Mouse (Mus musculus) neural tube, embryonic 11.5 days (tissue): Measurements from ENCODE around the gene Psg29. TPM values are rescaled to one million over a fixed set of nuclear protein-coding genes. Genes with fewer than 3 reads are reported as not detected.

ENCODE experiments used
- ATAC-seq: fragments of 200-750 bp; cut with Nextera tagmentation; 2 replicates; pipeline ENCODE4 v1.8.0; 2017; ENCODE audit warnings: moderate number of reproducible peaks, mild to moderate bottlenecking, moderate TSS enrichment, moderate library complexity; ENCODE audit not compliant: insufficient read depth, low FRiP score, low TSS enrichment
- DNase-seq: peaks from one replicate; pipeline ENCODE4 v3.0.0-alpha.2; 2015; ENCODE audit warnings: low spot score
- H3K27ac ChIP-seq: fragments of 300-500 bp; sonication (generic); 2 replicates; pipeline ENCODE4 v1.5.1; 2014; ENCODE audit warnings: low read depth, mild to moderate bottlenecking, low read length
- H3K27me3 ChIP-seq: fragments of 300-500 bp; sonication (generic); 2 replicates; pipeline ENCODE4 v1.6.1; 2014; ENCODE audit warnings: mild to moderate bottlenecking, low read length, mixed read lengths; ENCODE audit not compliant: control insufficient read depth, insufficient read depth
- H3K36me3 ChIP-seq: fragments of 300-500 bp; sonication (generic); 2 replicates; pipeline ENCODE4 v1.6.1; 2014; ENCODE audit warnings: mild to moderate bottlenecking, low read length, moderate library complexity, mixed read lengths; ENCODE audit not compliant: control insufficient read depth, insufficient read depth
- H3K4me1 ChIP-seq: fragments of 300-500 bp; sonication (generic); 2 replicates; pipeline ENCODE4 v1.6.1; 2014; ENCODE audit warnings: low read length, mixed read lengths; ENCODE audit not compliant: control insufficient read depth, insufficient read depth
- H3K4me2 ChIP-seq: fragments of 300-500 bp; sonication (generic); 2 replicates; pipeline ENCODE4 v1.6.1; 2014; ENCODE audit warnings: low read depth, mild to moderate bottlenecking, moderate library complexity
- H3K4me3 ChIP-seq: fragments of 300-500 bp; sonication (generic); 2 replicates; pipeline ENCODE4 v1.5.1; 2014; ENCODE audit warnings: low read depth, low read length
- H3K9ac ChIP-seq: fragments of 300-500 bp; sonication (generic); 2 replicates; pipeline ENCODE4 v1.6.1; 2014; ENCODE audit warnings: mild to moderate bottlenecking, low read length
- H3K9me3 ChIP-seq: fragments of 300-500 bp; sonication (generic); 2 replicates; pipeline ENCODE4 v1.6.1; 2016; ENCODE audit warnings: low read length; ENCODE audit not compliant: control insufficient read depth
- WGBS: fragments of 180-500 bp; shearing (Covaris S2); extraction: QIAGEN DNeasy Blood & Tissue Kit; methylation state at CpG from one replicate; pipeline ENCODE4 v1.1.7; 2014; 5-methylcytosine and 5-hydroxymethylcytosine counted together
- polyA plus RNA-seq: library from polyadenylated mRNA; unstranded; fragments of >200 nt; fragmentation: Nextera tagmentation; extraction: Ambion mirVana; gene quantifications from 2 replicates; pipeline ENCODE4 v1.2.1, GENCODE M21; 2014

The Psg29 gene
- polyA plus RNA-seq = not detected in 2 replicates

GRCm38 (mm10) chr7:17203177-17203576 is at the start of gene Psg29:
Gene Psg29 (plus strand): TSS chr7:17203477.
- H3K9ac ChIP-seq = no peak within 1 kb of the TSS
- H3K27ac ChIP-seq = no peak within 1 kb of the TSS
- H3K36me3 ChIP-seq = no peaks in the 10 kb centered on the region
- H3K27me3 ChIP-seq = no peaks in the 10 kb centered on the region
- peaks cover 15% of the 10 kb centered on the region for H3K9me3 ChIP-seq
- no peak for ATAC-seq
- H3K4me1 ChIP-seq = no peaks in the 10 kb centered on the region
- H3K4me3 ChIP-seq = no peak within 1 kb of the TSS
- DNase-seq = no peak
- no peak within 1 kb of the TSS for H3K4me2 ChIP-seq

- 41% methylated on average over 2 of the region's 2 CpGs for WGBS
- no peak for ATAC-seq
Observed at GRCm38 (mm10) chr7:17155634-17156033, 47.6 kb upstream of the Psg29 start.

GRCm38 (mm10) chr7:17156885-17157677 is 46.2 kb upstream of the Psg29 start:
- ATAC-seq (no peak), DNase-seq (no peak)
- Histone ChIP-seq H3K4me3 (no peak overlapping the region), H3K27ac (no peak overlapping the region), H3K9ac (no peak overlapping the region), H3K4me2 (no peak overlapping the region), H3K9me3 (peaks cover 11% of the 10 kb centered on the region; the same call in 1 of the 2 replicates), H3K4me1 (no peaks in the 10 kb centered on the region), H3K27me3 (no peaks in the 10 kb centered on the region), H3K36me3 (no peaks in the 10 kb centered on the region)
- WGBS = 74% methylated on average over 3 of the region's 3 CpGs

More at GRCm38 (mm10) chr7:17155634-17156033, 47.6 kb upstream of the Psg29 start:
- Histone ChIP-seq H3K4me3 (no peak overlapping the region), H3K27me3 (no peaks in the 10 kb centered on the region), H3K4me1 (no peaks in the 10 kb centered on the region), H3K9me3 (peaks cover 8% of the 10 kb centered on the region; the same call in 1 of the 2 replicates), H3K4me2 (no peak overlapping the region), H3K36me3 (no peaks in the 10 kb centered on the region), H3K27ac (no peak overlapping the region), H3K9ac (no peak overlapping the region)
- no peak for DNase-seq

GRCm38 (mm10) chr7:17159011-17159410 is 44.3 kb upstream of the Psg29 start:
- Histone ChIP-seq H3K27me3 (no peaks in the 10 kb centered on the region), H3K4me3 (no peak overlapping the region), H3K36me3 (no peaks in the 10 kb centered on the region), H3K9me3 (peaks cover 9% of the 10 kb centered on the region; the same call in 1 of the 2 replicates), H3K4me1 (no peaks in the 10 kb centered on the region), H3K9ac (no peak overlapping the region), H3K4me2 (no peak overlapping the region), H3K27ac (no peak overlapping the region)
- ATAC-seq = no peak
- DNase-seq = no peak
- 87% methylated on average over 7 of the region's 7 CpGs for WGBS

- WGBS = 86% methylated on average over 4 of the region's 4 CpGs
- DNase-seq (no peak), ATAC-seq (no peak)
- H3K4me1 ChIP-seq = no peaks in the 10 kb centered on the region
- peaks cover 10% of the 10 kb centered on the region; the same call in 1 of the 2 replicates for H3K9me3 ChIP-seq
- H3K4me2 ChIP-seq = no peak overlapping the region
- no peak overlapping the region for H3K9ac ChIP-seq
- no peak overlapping the region for H3K27ac ChIP-seq
- H3K36me3 ChIP-seq = no peaks in the 10 kb centered on the region
- H3K27me3 ChIP-seq = no peaks in the 10 kb centered on the region
- H3K4me3 ChIP-seq = no peak overlapping the region
Observed at GRCm38 (mm10) chr7:17171827-17172226, 31.4 kb upstream of the Psg29 start.

GRCm38 (mm10) chr7:17205530-17206184 is 2.4 kb downstream of the Psg29 start:
- Histone ChIP-seq H3K9ac (no peak overlapping the region), H3K36me3 (no peaks in the 10 kb centered on the region), H3K9me3 (peaks cover 13% of the 10 kb centered on the region), H3K4me1 (no peaks in the 10 kb centered on the region), H3K4me2 (no peak overlapping the region), H3K27ac (no peak overlapping the region), H3K27me3 (no peaks in the 10 kb centered on the region), H3K4me3 (no peak overlapping the region)
- DNase-seq = no peak
- ATAC-seq = no peak
- WGBS = 79% methylated on average over 3 of the region's 3 CpGs

Other genes with a start within 250 kb of the Psg29 start
- 15.6 and 18.0 TPM in 2 replicates for gene Pnmal1, start 243.8 kb upstream of the Psg29 start, polyA plus RNA-seq
- 1.8 and 2.0 TPM in 2 replicates for gene Gm42372, start 220.4 kb upstream of the Psg29 start, polyA plus RNA-seq
- 16.9 and 17.7 TPM in 2 replicates for gene Ccdc8, start 210.8 kb upstream of the Psg29 start, polyA plus RNA-seq
- 120 and 128 TPM in 2 replicates for gene Ppp5c, start 175.6 kb upstream of the Psg29 start, polyA plus RNA-seq
- gene Hif3a, start 141.1 kb upstream of the Psg29 start, polyA plus RNA-seq = 6.9 and 7.6 TPM in 2 replicates
- gene Psg16, start 129.4 kb upstream of the Psg29 start, polyA plus RNA-seq = 0.09 TPM in 1 of 2 replicates, not detected in the other
- gene Ceacam3, start 53.2 kb upstream of the Psg29 start, polyA plus RNA-seq = not detected in 2 replicates